8 mouse cellular contexts compared by ENCODE assay signal in the genomic region with DNA sequence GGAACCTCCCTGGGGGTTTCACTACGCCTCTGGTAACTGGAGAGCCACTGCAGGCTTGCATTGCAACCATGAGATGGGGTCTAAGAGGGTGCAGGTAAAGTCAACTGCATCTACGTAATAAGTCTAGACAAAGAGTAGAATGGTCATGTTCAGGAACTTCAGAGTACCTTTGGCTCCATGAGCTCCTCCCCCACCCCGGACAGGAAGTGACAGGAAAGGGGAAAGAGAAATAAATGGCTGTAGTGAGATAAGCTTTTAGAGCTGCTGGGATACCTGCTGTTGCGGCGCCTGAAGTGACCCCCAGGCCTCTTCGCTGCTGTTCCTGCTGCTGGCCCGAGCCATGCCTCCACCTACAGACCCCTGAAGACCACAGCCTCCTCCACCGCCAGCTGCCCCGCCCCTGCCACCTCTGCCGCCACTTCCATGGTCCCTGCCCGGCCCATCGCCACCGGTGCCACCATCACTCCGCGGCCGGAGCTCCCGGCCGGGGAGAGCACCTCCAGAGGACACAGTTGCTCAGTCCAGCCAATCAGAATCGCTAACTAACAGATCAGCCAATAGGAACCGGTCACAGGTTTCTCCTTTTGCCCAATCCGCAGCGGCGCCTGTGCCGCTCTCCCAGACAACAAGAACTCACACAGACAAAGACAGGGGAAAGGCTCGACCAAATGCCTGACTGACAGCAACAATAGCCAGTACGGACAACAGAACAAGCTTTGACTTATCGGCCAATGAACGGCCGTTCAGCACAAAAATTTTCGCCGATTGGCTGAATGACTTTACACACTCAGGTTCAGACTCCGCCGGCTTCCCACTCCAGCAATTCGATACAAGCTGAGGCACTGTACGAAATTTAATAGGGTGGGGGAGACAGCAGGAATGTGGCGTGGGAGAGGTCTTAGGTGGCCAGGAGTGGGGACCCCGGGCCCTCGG. TPM values are rescaled to one million over a fixed set of nuclear protein-coding genes. Genes with fewer than 3 reads are reported as not detected.
DNase-seq lines count a peak whose midpoint lies in the region; ATAC-seq lines count a peak whose summit lies in the region.

A gene (minus strand): TSS at position 630 of the 933 bp plus-strand sequence.

- H3K36me3 ChIP-seq in heart, embryonic 13.5 days: peaks cover 36% of the 10 kb centered on the region
- H3K36me3 ChIP-seq in liver, embryonic 12.5 days: peaks cover 42% of the 10 kb centered on the region
- H3K36me3 ChIP-seq in stomach, embryonic 15.5 days: peaks cover 18% of the 10 kb centered on the region

- peak within 1 kb of the TSS; percentile 94 for H3K9ac ChIP-seq in heart, embryonic 13.5 days
- peak within 1 kb of the TSS; percentile 88 for H3K9ac ChIP-seq in liver, embryonic 12.5 days
- peak within 1 kb of the TSS; percentile 75 for H3K9ac ChIP-seq in stomach, embryonic 15.5 days

- H3K9me3 ChIP-seq in heart, embryonic 13.5 days: no peaks in the 10 kb centered on the region
- H3K9me3 ChIP-seq in liver, embryonic 12.5 days (replicated peaks): no peaks in the 10 kb centered on the region
- H3K9me3 ChIP-seq in stomach, embryonic 15.5 days: no peaks in the 10 kb centered on the region

- no peak within 1 kb of the TSS; the same call in 1 of the 2 replicates for H3K27ac ChIP-seq in brown adipose tissue, adult 24 weeks (replicated peaks; ENCODE audit: low read depth, low read length)
- peak within 1 kb of the TSS; percentile 95 for H3K27ac ChIP-seq in heart, embryonic 13.5 days (replicated peaks)
- H3K27ac ChIP-seq in liver, embryonic 12.5 days: peak within 1 kb of the TSS; percentile 96
- peak within 1 kb of the TSS; percentile 98 for H3K27ac ChIP-seq in stomach, embryonic 15.5 days

- peak within 1 kb of the TSS; percentile 69 for H3K4me3 ChIP-seq in brown adipose tissue, adult 24 weeks (ENCODE audit: insufficient read depth, low read depth, low read length)
- peak within 1 kb of the TSS; percentile 80 for H3K4me3 ChIP-seq in heart, embryonic 13.5 days
- H3K4me3 ChIP-seq in liver, embryonic 12.5 days: peak within 1 kb of the TSS; percentile 74
- H3K4me3 ChIP-seq in stomach, embryonic 15.5 days (replicated peaks): peak within 1 kb of the TSS; percentile 59

- peak within 1 kb of the TSS; percentile 99 for H3K4me2 ChIP-seq in heart, embryonic 13.5 days
- H3K4me2 ChIP-seq in liver, embryonic 12.5 days: peak within 1 kb of the TSS; percentile 95
- peak within 1 kb of the TSS; percentile 97 for H3K4me2 ChIP-seq in stomach, embryonic 15.5 days

- peaks cover 8% of the 10 kb centered on the region; the same call in 1 of the 2 replicates for H3K4me1 ChIP-seq in brown adipose tissue, adult 24 weeks (ENCODE audit: control insufficient read depth, insufficient read depth, insufficient read length, low read length)
- H3K4me1 ChIP-seq in heart, embryonic 13.5 days: peaks cover 58% of the 10 kb centered on the region
- H3K4me1 ChIP-seq in liver, embryonic 12.5 days: peaks cover 78% of the 10 kb centered on the region
- H3K4me1 ChIP-seq in stomach, embryonic 15.5 days: peaks cover 53% of the 10 kb centered on the region

- ATAC-seq in heart, embryonic 13.5 days (ENCODE audit: extremely low read depth, insufficient number of reproducible peaks, low FRiP score, low TSS enrichment): peak; percentile 86
- ATAC-seq in liver, embryonic 12.5 days: peak; percentile 90
- ATAC-seq in stomach, embryonic 15.5 days (ENCODE audit: insufficient read depth, low FRiP score, low read depth): peak; percentile 95

- no peaks in the 10 kb centered on the region for H3K27me3 ChIP-seq in heart, embryonic 13.5 days (replicated peaks)
- no peaks in the 10 kb centered on the region for H3K27me3 ChIP-seq in liver, embryonic 12.5 days (replicated peaks)
- H3K27me3 ChIP-seq in stomach, embryonic 15.5 days (replicated peaks): no peaks in the 10 kb centered on the region

- under 1% methylated on average over 38 of the region's 38 CpGs for WGBS in heart, embryonic 13.5 days
- WGBS in liver, embryonic 12.5 days (ENCODE audit: insufficient replicate concordance): under 1% methylated on average over 38 of the region's 38 CpGs
- under 1% methylated on average over 38 of the region's 38 CpGs for WGBS in stomach, embryonic 15.5 days

- peak; percentile 97 for DNase-seq in CD4-positive, CD25-positive, alpha-beta regulatory T cell, adult 2 months (ENCODE audit: low read depth, low spot score)
- DNase-seq in fat pad, adult 2 months (ENCODE audit: extremely low read depth, low read depth, low spot score): peak; percentile 97
- DNase-seq in kidney, postnatal 10 days: peak; percentile 95
- peak; percentile 95 for DNase-seq in natural killer cell, adult 2 months (ENCODE audit: low spot score in 2 of 2)

RNA-seq across cellular contexts. Expression of the gene that starts here (rescaled TPM):
- 62.1 and 70.3 TPM in 2 replicates for polyA plus RNA-seq in brown adipose tissue, adult 24 weeks (2012; ENCODE audit: insufficient read depth, insufficient read length, missing spikeins)
- 88.8 and 99.2 TPM in 2 replicates for polyA plus RNA-seq in heart, embryonic 13.5 days (2015; fragmentation: Nextera tagmentation; extraction: Ambion mirVana)
- polyA plus RNA-seq in liver, embryonic 12.5 days (2016; fragmentation: Nextera tagmentation; extraction: Ambion mirVana): 35.0 and 37.9 TPM in 2 replicates
- 91.5 and 101 TPM in 2 replicates for polyA plus RNA-seq in stomach, embryonic 15.5 days (2015; fragmentation: Nextera tagmentation; extraction: Ambion mirVana)
